Mouse (Mus musculus) mouse embryonic stem cell (cell line): Measurements from ENCODE around the gene Gm906.
"Not testable (repeated sequence)": the region's sequence is repeated elsewhere in the genome, so short reads cannot be mapped to it uniquely, and the experiment has no call there.

ENCODE experiments used
- in situ Hi-C, 2 experiments: fragments of 300-500 bp; cut with MboI; formaldehyde crosslinking; loops; 1 replicate in 1 of 2; 3 replicates in 1 of 2; pipeline ENCODE4 v1.14.3; 2019 to 2020; ENCODE audit warnings: low sequenced_read_pairs in 2 of 2, low pct_unique_long_range_greater_than_20kb in 1 of 2, mixed read lengths in 1 of 2; ENCODE audit not compliant: unreplicated experiment in 1 of 2

Gene Gm906

GRCm38 (mm10) chr13:50250208-50250607, at the start of gene Gm906:
Gm906 (minus strand) TSS chr13:50250308.
- in situ Hi-C loops: not testable (repeated sequence)

GRCm38 (mm10) chr13:50283308-50283707, 33.2 kb upstream of the Gm906 start:
- in situ Hi-C loops: not testable (repeated sequence)

- in situ Hi-C loops: no loop called here
Measured at GRCm38 (mm10) chr13:50236487-50236886, 13.6 kb downstream of the Gm906 start.

- in situ Hi-C loops: not testable (repeated sequence)
Measured at GRCm38 (mm10) chr13:50211842-50212241, 38.3 kb downstream of the Gm906 start.

GRCm38 (mm10) chr13:50210191-50210590, 39.9 kb downstream of the Gm906 start:
- in situ Hi-C loops: not testable (repeated sequence)

GRCm38 (mm10) chr13:50209651-50210050, 40.5 kb downstream of the Gm906 start:
- in situ Hi-C loops: not testable (repeated sequence)

- in situ Hi-C loops: no loop called here
Measured at GRCm38 (mm10) chr13:50207966-50208365, 42.1 kb downstream of the Gm906 start.

GRCm38 (mm10) chr13:50196831-50197230, 53.3 kb downstream of the Gm906 start:
- in situ Hi-C loops: not testable (repeated sequence)
